Mouse (Mus musculus): ENCODE measurements at regions not wholly inside any gene's neighbourhood (a gene's known extent, or its start where the extent isn't known, plus 50 kb on each side); places are given as distances from the start of the nearest gene placed in this dataset.
"Not testable (repeated sequence)": the region's sequence is repeated elsewhere in the genome, so short reads cannot be mapped to it uniquely, and the experiment has no call there.

GRCm38 (mm10) chr1:137218611-137219010 lies 258.4 kb upstream of the Nr5a2 start:
- no peak overlapping the region for H3K27ac ChIP-seq (ENCODE audit: low read depth)
- no peaks in the 10 kb centered on the region for H3K9me3 ChIP-seq (ENCODE audit: low read length)
- H3K36me3 ChIP-seq (replicated peaks; ENCODE audit: insufficient read depth, low read length), result no peaks in the 10 kb centered on the region
- DNase-seq (no peak), ATAC-seq (peak; percentile 49)
- H3K27me3 ChIP-seq (ENCODE audit: insufficient read depth, low read length), result no peaks in the 10 kb centered on the region
- H3K4me3 ChIP-seq (ENCODE audit: low read depth, low read length), result no peak overlapping the region
- 56% methylated on average over 11 of the region's 11 CpGs for WGBS (ENCODE audit: insufficient replicate concordance)
- H3K4me2 ChIP-seq (ENCODE audit: low read depth, low read length), result no peak overlapping the region
- no peaks in the 10 kb centered on the region for H3K4me1 ChIP-seq (ENCODE audit: insufficient read depth)
- no peak overlapping the region for H3K9ac ChIP-seq (replicated peaks)
- TF ChIP-seq EP300 (IDR thresholded peaks at IDR 0.05; ENCODE audit: low read depth) (no peak), CTCF (IDR thresholded peaks at IDR 0.05; ENCODE audit: low read depth) (no peak)

GRCm38 (mm10) chr1:137218096-137218495 lies 257.8 kb upstream of the Nr5a2 start:
- ATAC-seq, result no peak
- WGBS (ENCODE audit: insufficient replicate concordance), result 68% methylated on average over 4 of the region's 4 CpGs
- no peak overlapping the region for H3K4me2 ChIP-seq (ENCODE audit: low read depth, low read length)
- peak; percentile 52 for TF ChIP-seq CTCF (IDR thresholded peaks at IDR 0.05; ENCODE audit: low read depth)
- TF ChIP-seq EP300 (IDR thresholded peaks at IDR 0.05; ENCODE audit: low read depth), result no peak
- H3K4me1 ChIP-seq (ENCODE audit: insufficient read depth), result no peaks in the 10 kb centered on the region
- no peaks in the 10 kb centered on the region for H3K9me3 ChIP-seq (ENCODE audit: low read length)
- H3K27me3 ChIP-seq (ENCODE audit: insufficient read depth, low read length), result no peaks in the 10 kb centered on the region
- H3K36me3 ChIP-seq (replicated peaks; ENCODE audit: insufficient read depth, low read length), result no peaks in the 10 kb centered on the region
- no peak overlapping the region for H3K9ac ChIP-seq (replicated peaks)
- no peak overlapping the region for H3K4me3 ChIP-seq (ENCODE audit: low read depth, low read length)
- no peak overlapping the region for H3K27ac ChIP-seq (ENCODE audit: low read depth)
- no peak for DNase-seq

GRCm38 (mm10) chr1:137217206-137217605 lies 257.0 kb upstream of the Nr5a2 start:
- H3K9ac ChIP-seq (replicated peaks), result no peak overlapping the region
- no peak overlapping the region for H3K4me3 ChIP-seq (ENCODE audit: low read depth, low read length)
- H3K9me3 ChIP-seq (ENCODE audit: low read length), result no peaks in the 10 kb centered on the region
- H3K27me3 ChIP-seq (ENCODE audit: insufficient read depth, low read length), result no peaks in the 10 kb centered on the region
- H3K36me3 ChIP-seq (replicated peaks; ENCODE audit: insufficient read depth, low read length), result no peaks in the 10 kb centered on the region
- no peak overlapping the region for H3K27ac ChIP-seq (ENCODE audit: low read depth)
- H3K4me2 ChIP-seq (ENCODE audit: low read depth, low read length), result no peak overlapping the region
- ATAC-seq (no peak), DNase-seq (no peak)
- WGBS (ENCODE audit: insufficient replicate concordance), result 83% methylated on average over 5 of the region's 5 CpGs
- no peak for TF ChIP-seq CTCF (IDR thresholded peaks at IDR 0.05; ENCODE audit: low read depth)
- no peak for TF ChIP-seq EP300 (IDR thresholded peaks at IDR 0.05; ENCODE audit: low read depth)
- no peaks in the 10 kb centered on the region for H3K4me1 ChIP-seq (ENCODE audit: insufficient read depth)

- not testable (repeated sequence) for H3K27ac ChIP-seq (ENCODE audit: low read depth); H3K4me3 ChIP-seq (ENCODE audit: low read depth, low read length); H3K36me3 ChIP-seq (replicated peaks; ENCODE audit: insufficient read depth, low read length); DNase-seq; H3K9ac ChIP-seq (replicated peaks); H3K9me3 ChIP-seq (ENCODE audit: low read length); ATAC-seq; H3K4me1 ChIP-seq (ENCODE audit: insufficient read depth); H3K4me2 ChIP-seq (ENCODE audit: low read depth, low read length); H3K27me3 ChIP-seq (ENCODE audit: insufficient read depth, low read length)
- whole genome bisulfite sequencing (ENCODE audit: insufficient replicate concordance), result 63% methylated on average over 1 of the region's 1 CpGs
Observed at GRCm38 (mm10) chr1:137214328-137214727, 254.1 kb upstream of the Nr5a2 start.

- Histone ChIP-seq H3K4me2 (ENCODE audit: low read depth, low read length) (no peak overlapping the region), H3K9me3 (ENCODE audit: low read length) (no peaks in the 10 kb centered on the region), H3K4me3 (ENCODE audit: low read depth, low read length) (no peak overlapping the region), H3K36me3 (replicated peaks; ENCODE audit: insufficient read depth, low read length) (no peaks in the 10 kb centered on the region), H3K9ac (replicated peaks) (no peak overlapping the region), H3K4me1 (ENCODE audit: insufficient read depth) (no peaks in the 10 kb centered on the region), H3K27ac (ENCODE audit: low read depth) (no peak overlapping the region), H3K27me3 (ENCODE audit: insufficient read depth, low read length) (no peaks in the 10 kb centered on the region)
- DNase-seq, result no peak
- 73% methylated on average over 5 of the region's 5 CpGs for WGBS (ENCODE audit: insufficient replicate concordance)
- ATAC-seq, result no peak
- TF ChIP-seq EP300 (IDR thresholded peaks at IDR 0.05; ENCODE audit: low read depth) (no peak), CTCF (IDR thresholded peaks at IDR 0.05; ENCODE audit: low read depth) (no peak)
Observed at GRCm38 (mm10) chr1:137213717-137214116, 253.5 kb upstream of the Nr5a2 start.

- Histone ChIP-seq H3K4me1 (ENCODE audit: insufficient read depth) (no peaks in the 10 kb centered on the region), H3K36me3 (replicated peaks; ENCODE audit: insufficient read depth, low read length) (no peaks in the 10 kb centered on the region), H3K9me3 (ENCODE audit: low read length) (no peaks in the 10 kb centered on the region), H3K9ac (replicated peaks) (no peak overlapping the region), H3K27me3 (ENCODE audit: insufficient read depth, low read length) (no peaks in the 10 kb centered on the region), H3K27ac (ENCODE audit: low read depth) (no peak overlapping the region), H3K4me2 (ENCODE audit: low read depth, low read length) (no peak overlapping the region), H3K4me3 (ENCODE audit: low read depth, low read length) (no peak overlapping the region)
- TF ChIP-seq CTCF (IDR thresholded peaks at IDR 0.05; ENCODE audit: low read depth) (no peak), EP300 (IDR thresholded peaks at IDR 0.05; ENCODE audit: low read depth) (peak; percentile 90)
- ATAC-seq, result peak; percentile 60
- 35% methylated on average over 3 of the region's 3 CpGs for WGBS (ENCODE audit: insufficient replicate concordance)
- no peak for DNase-seq
Observed at GRCm38 (mm10) chr1:137212856-137213255, 252.6 kb upstream of the Nr5a2 start.

GRCm38 (mm10) chr1:137204371-137204770 lies 244.1 kb upstream of the Nr5a2 start:
- H3K4me3 ChIP-seq (ENCODE audit: low read depth, low read length), result no peak overlapping the region
- H3K4me2 ChIP-seq (ENCODE audit: low read depth, low read length), result no peak overlapping the region
- no peak for TF ChIP-seq EP300 (IDR thresholded peaks at IDR 0.05; ENCODE audit: low read depth)
- TF ChIP-seq CTCF (IDR thresholded peaks at IDR 0.05; ENCODE audit: low read depth), result no peak
- no peaks in the 10 kb centered on the region for H3K36me3 ChIP-seq (replicated peaks; ENCODE audit: insufficient read depth, low read length)
- no peak overlapping the region for H3K9ac ChIP-seq (replicated peaks)
- no peak overlapping the region for H3K27ac ChIP-seq (ENCODE audit: low read depth)
- no peaks in the 10 kb centered on the region for H3K9me3 ChIP-seq (ENCODE audit: low read length)
- 65% methylated on average over 7 of the region's 7 CpGs for WGBS (ENCODE audit: insufficient replicate concordance)
- no peak for DNase-seq
- H3K4me1 ChIP-seq (ENCODE audit: insufficient read depth), result no peaks in the 10 kb centered on the region
- ATAC-seq, result no peak
- no peaks in the 10 kb centered on the region for H3K27me3 ChIP-seq (ENCODE audit: insufficient read depth, low read length)
